Mouse (Mus musculus) layer of hippocampus, adult 2 months (tissue): Measurements from ENCODE around the gene Cdc5l. TPM values are rescaled to one million over a fixed set of nuclear protein-coding genes. Genes with fewer than 3 reads are reported as not detected.
A peak's percentile ranks its signal among the peaks of the same experiment; 100 is the strongest.

ENCODE experiments used
- DNase-seq, 2 experiments: peaks; one replicate each; pipeline ENCODE4 v3.0.0; 2022; ENCODE audit warnings: low spot score in 2 of 2
- H3K27ac ChIP-seq: fragments of 200-600 bp; 2 replicates; pipeline ENCODE4 v1.8.1; 2022
- H3K4me3 ChIP-seq: fragments of 200-600 bp; 2 replicates; pipeline ENCODE4 v1.8.1; 2022; ENCODE audit warnings: mild to moderate bottlenecking
- CTCF ChIP-seq: fragments of 200-600 bp; conservative IDR thresholded peaks from 2 replicates; pipeline ENCODE4 v1.8.1; 2022; ENCODE audit warnings: antibody characterized with exemption, mild to moderate bottlenecking, moderate library complexity
- total RNA-seq, 2 experiments: library from RNA; stranded (reverse); gene quantifications; 2 replicates each; pipeline ENCODE4 v1.2.3; 2021

Cdc5l gene
- total RNA-seq, 2 experiments from 2014 or later: 55.7 to 57.5 TPM

GRCm38 (mm10) chr17:45377323-45377722 is 56.2 kb downstream of the Cdc5l start:
- Histone ChIP-seq H3K27ac (no peak overlapping the region), H3K4me3 (no peak overlapping the region)
- TF ChIP-seq CTCF: no peak
- DNase-seq: no peak

DNA sequence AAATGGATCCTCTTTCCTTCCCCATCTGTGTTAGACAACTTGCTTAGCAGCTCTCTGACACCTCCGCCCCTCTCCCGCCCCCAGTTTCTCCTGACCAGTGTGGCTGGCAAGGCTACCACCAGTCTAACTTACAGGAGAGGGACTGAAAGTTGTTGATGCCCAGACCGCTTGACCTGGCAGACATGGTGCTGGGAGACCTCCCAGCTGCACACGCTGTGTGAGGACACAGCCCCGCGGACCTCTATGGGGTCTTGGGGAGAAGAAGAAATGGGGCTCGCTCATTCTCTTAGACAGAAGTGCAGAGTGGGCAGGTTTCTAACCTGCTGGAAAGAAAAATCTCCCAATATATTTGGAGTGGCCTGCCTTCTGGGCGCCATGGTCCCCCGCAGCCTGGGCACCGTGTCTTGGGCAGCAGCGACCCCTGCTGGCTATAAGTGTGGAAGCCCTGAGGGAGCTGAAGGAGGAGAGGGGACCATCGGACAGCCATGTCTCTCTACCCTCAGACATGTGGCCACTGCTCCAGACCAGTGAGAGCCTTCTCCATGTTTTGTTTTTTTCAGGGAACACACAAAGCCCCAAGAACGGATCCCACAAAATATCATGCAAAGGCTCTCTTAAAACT is 59.4 kb downstream of the Cdc5l start:
- peak; percentile 98 for TF ChIP-seq CTCF

DNA sequence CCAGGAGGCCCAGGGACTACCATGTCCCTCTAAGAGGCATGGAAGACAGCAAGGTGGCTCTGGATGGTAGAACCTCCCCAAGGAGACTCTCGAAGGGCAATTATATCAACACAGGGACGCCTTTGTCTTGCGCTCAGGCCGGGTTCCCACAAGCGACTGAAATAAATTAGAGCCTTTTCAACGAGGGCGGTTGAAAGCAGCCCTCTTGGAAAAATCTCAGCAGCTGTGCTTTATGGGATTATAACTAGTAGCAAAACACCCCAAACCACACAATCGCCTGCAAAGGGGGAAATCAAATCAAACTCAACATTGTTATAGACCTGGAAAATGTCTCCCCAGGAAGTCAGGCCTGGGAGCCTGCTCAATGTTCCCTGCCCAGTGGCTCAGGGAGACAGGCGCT is 62.5 kb downstream of the Cdc5l start:
- DNase-seq: no peak
- no peak for TF ChIP-seq CTCF
- H3K27ac ChIP-seq: no peak overlapping the region
- H3K4me3 ChIP-seq: no peak overlapping the region

More for the DNA sequence above, 59.4 kb downstream of the Cdc5l start:
- Histone ChIP-seq H3K27ac (no peak overlapping the region), H3K4me3 (no peak overlapping the region; the same call in 1 of the 2 replicates)
- peak; percentile 75 to 89 for DNase-seq

GRCm38 (mm10) chr17:45370535-45370934 is 63.0 kb downstream of the Cdc5l start:
- Histone ChIP-seq H3K4me3 (no peak overlapping the region), H3K27ac (no peak overlapping the region)
- TF ChIP-seq CTCF: no peak
- DNase-seq: no peak

DNA sequence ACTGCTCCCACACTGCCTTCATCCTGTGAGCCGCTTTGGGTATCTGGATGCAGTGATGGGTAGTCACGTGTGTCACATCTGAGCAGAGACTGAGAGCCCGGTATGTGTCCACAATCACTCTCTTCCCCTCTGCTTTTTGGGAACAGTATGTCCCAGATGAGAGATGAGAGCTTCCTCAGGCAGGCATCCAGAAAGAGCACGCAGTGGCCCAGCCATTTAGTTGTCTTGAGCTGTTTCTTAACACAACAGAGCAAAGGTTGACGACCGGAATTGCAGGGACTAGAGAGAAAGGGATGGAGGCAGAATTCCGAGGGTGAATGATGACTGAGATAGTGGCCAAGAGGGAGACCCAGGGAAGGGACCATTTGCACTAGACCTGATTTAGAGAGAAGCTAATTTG is 68.7 kb downstream of the Cdc5l start:
- Histone ChIP-seq H3K4me3 (no peak overlapping the region), H3K27ac (no peak overlapping the region)
- DNase-seq: no peak
- no peak for TF ChIP-seq CTCF

DNA sequence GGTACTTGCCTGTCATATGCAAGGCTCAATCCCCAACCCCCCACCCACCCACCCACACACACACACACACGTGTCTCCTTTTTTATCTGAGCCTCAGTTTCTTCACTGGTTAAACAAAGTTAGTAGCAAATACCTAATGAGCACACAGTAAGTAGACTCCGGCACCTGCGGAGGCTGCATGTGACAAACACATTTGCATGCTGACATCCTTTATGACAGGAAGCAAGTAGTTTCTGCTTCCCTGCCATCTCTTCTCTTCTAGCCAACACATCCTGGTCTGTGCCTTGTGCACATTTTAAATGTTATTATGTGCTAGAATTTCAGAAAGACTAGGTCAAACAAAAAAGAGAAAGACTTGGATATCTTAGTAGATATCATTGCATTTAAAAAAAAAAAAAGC is 72.6 kb downstream of the Cdc5l start:
- no peak for DNase-seq
- TF ChIP-seq CTCF: no peak

DNA sequence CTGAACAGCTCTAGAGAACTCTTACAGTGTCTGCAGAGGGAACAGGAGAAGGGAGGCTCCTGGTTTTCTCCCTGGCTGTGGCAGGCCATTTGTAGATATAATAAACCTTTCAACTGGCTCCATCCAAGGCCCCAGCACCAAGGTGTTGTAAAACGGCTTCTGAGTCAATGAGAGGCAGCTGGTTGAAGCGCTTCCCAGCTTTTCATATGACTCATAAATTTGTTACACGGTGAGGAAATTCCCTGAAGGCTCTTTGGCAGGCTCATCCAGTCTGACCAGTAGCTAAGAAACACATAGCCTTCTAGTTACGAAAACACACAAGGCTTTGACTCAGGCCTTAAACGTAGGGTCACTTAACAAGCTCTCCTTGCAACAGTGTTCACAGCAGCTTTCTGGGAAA is 74.1 kb downstream of the Cdc5l start:
- Histone ChIP-seq H3K27ac (no peak overlapping the region), H3K4me3 (no peak overlapping the region)
- TF ChIP-seq CTCF: no peak
- DNase-seq: no peak

More for the DNA sequence above, 72.6 kb downstream of the Cdc5l start:
- Histone ChIP-seq H3K4me3 (no peak overlapping the region), H3K27ac (no peak overlapping the region)

DNA sequence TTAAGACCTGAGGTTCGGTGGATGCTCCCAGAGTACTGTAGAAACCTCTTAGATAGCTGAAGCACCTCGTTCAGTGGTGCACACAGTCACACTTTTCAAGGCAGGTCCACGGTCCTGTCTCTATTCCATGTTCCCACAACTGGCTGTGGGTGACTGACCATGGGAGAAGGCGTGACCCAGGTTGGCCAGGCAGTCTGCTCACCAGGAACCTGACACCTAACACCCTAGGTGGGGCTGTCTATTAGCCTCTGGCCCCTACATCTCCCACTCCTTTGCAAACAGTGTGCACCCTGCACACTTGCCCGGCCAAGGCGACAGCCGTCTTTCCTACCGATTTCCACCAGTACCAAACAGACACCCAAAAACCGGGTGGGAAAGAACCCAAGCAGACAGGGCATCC is 77.1 kb downstream of the Cdc5l start:
- no peak for TF ChIP-seq CTCF
- H3K27ac ChIP-seq: no peak overlapping the region
- no peak for DNase-seq
- no peak overlapping the region for H3K4me3 ChIP-seq

DNA sequence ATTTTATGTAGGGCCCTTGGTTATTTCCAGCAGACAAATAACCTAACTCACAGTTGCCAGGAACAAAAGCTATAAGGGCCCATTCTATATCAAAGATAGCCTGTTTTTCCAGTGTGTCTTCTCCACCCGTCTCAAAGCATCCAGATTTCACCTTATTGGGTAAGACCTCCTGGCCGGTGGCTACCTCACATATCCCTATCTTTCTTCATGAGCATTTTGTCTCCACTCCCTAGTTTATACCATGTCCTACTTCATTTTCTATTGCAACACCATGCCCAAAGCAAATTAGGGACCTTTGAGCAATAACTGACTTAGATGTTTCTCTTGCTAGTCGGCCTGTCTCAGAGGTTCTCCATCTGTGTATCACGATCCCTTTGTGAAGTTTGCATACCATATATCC is 85.6 kb downstream of the Cdc5l start:
- Histone ChIP-seq H3K4me3 (no peak overlapping the region), H3K27ac (no peak overlapping the region)
- no peak for TF ChIP-seq CTCF
- no peak for DNase-seq

Other genes starting within 250 kb of the Cdc5l start
- gene Spats1, start 41.7 kb upstream of the Cdc5l start, total RNA-seq: 1 to 10 TPM; 4.8 TPM
- 10 to 100 TPM; 25.2 to 26.3 TPM for gene Aars2, start 73.1 kb upstream of the Cdc5l start, total RNA-seq
- 1 to 10 TPM in 1 of 2 experiments, under 1 TPM in 1; 0.56 to 1.0 TPM for gene Tcte1, start 89.7 kb upstream of the Cdc5l start, total RNA-seq
- gene Tmem151b, start 115.9 kb upstream of the Cdc5l start, total RNA-seq: 100 to 1,000 TPM; 106 to 112 TPM
- gene Nfkbie, start 122.0 kb upstream of the Cdc5l start, total RNA-seq: 1 to 10 TPM; 2.6 to 2.7 TPM
- gene Slc35b2, start 130.1 kb upstream of the Cdc5l start, total RNA-seq: 10 to 100 TPM; 31.1 to 31.8 TPM
- gene Hsp90ab1, start 139.5 kb upstream of the Cdc5l start, total RNA-seq: 1,000 to 10,000 TPM; 1,695 to 1,765 TPM
- gene Slc29a1, start 165.9 kb upstream of the Cdc5l start, total RNA-seq: 10 to 100 TPM; 21.1 to 23.0 TPM
- not detected for gene Mymx, start 168.4 kb upstream of the Cdc5l start, total RNA-seq
- under 1 TPM; 0.28 to 0.44 TPM for gene Capn11, start 225.6 kb upstream of the Cdc5l start, total RNA-seq